Mouse (Mus musculus) brain, embryonic 14.5 days (tissue): ENCODE data around the gene Dcun1d4.

Experiments
- CTCF ChIP-seq: fragments of 200-500 bp; IDR thresholded peaks from 2 replicates; pipeline ENCODE4 v1.5.1; 2012; ENCODE audit warnings: inconsistent platforms, mild to moderate bottlenecking, moderate library complexity, borderline replicate concordance; ENCODE audit not compliant: insufficient read depth, insufficient read length; ENCODE audit errors: extremely low read depth
- POLR2A ChIP-seq: fragments of 200-500 bp; IDR thresholded peaks from 2 replicates; pipeline ENCODE4 v1.6.1; 2012; ENCODE audit warnings: mild to moderate bottlenecking, inconsistent platforms, borderline replicate concordance; ENCODE audit not compliant: poor library complexity, insufficient read depth, insufficient read length, severe bottlenecking; ENCODE audit errors: extremely low read depth

GRCm38 (mm10) chr5:73481401-73481800 lies 601 bp downstream of the Dcun1d4 start:
- TF ChIP-seq POLR2A (no peak), CTCF (no peak)
